Mouse (Mus musculus): ENCODE measurements around the gene Gsk3b.
"Not testable (repeated sequence)": the region's sequence is repeated elsewhere in the genome, so short reads cannot be mapped to it uniquely, and the experiment has no call there.

Gsk3b gene

DNA sequence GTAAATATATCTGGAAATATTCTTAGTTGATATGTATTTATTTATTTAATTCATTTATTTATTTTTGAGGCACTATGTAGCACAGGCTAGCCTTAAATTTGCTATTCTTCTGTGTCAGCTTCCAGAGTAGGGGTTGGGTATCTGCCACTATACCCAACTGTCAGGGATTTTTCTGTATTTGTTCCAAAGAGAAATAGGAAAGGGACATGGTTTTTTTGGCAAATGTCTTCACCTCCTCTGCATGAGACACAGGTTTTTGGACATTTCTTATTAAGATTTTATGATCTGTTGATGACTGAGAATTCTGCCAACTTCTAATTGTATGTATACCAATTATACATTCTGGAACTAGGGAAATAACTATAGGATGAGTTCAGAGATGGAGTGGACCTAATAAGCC is 10.5 kb downstream of the Gsk3b start:
- no peak for DNase-seq (ENCODE audit: low read depth in 2 of 2, low spot score in 2 of 2)

DNA sequence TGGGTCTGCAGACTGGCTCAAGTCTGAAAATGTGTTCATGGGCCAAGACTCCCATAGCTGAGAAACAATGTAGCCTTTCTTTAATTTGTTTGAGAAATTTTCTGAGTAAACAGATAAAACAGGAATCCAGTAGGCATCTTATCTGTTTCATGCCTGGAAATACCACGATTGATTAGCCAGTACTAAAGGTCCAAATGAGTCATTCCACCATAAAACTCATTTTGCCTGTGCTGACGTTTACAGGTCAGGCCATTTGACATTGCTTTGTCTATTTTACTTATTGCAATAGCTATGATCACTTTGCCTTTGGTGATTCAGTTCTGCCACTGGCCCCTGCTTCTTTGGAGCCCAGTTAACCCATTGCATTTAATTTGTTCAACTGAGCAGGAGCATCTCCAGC is 11.8 kb downstream of the Gsk3b start:
- no peak for DNase-seq (ENCODE audit: low read depth in 2 of 2, low spot score in 2 of 2)

DNA sequence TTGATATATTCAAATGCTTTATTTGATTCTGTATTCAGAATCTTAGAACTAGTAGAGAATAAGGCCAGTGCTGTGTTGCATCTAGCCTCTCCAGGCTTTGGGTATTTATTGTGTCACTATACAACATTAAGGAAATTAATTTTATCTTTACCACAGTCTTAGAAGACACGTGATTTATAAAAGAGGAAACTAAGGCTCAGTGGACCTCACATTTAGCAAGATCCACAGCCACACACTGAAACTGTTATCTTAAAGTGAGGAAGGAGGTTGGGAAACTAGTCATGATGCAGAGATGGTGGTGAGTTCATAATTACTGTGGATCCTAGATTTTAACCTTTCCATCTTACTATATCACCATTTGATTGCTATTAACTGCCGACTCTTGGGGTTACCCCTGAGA is 16.7 kb downstream of the Gsk3b start:
- DNase-seq (ENCODE audit: low read depth in 2 of 2, low spot score in 2 of 2): no peak

DNA sequence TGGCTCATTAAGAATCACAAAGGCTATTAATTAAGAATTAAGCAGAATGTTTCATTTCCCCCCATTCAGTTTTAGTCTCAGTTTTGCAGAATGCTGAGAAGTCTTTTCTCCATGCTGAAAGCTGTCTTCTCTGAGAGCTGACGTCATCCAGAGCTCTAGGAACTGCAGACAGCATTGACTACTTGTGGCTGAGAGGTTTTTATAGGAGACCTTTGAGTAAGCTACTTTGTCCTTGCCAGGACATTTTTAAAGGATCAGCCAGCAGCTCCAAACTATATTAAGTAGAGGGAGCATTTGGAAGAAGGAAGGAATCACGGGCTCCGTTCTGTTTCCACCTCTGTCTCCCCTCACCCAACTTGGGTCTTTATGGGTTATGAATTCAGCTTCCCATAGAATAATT is 17.7 kb downstream of the Gsk3b start:
- DNase-seq (ENCODE audit: low read depth in 2 of 2, low spot score in 2 of 2): no peak

DNA sequence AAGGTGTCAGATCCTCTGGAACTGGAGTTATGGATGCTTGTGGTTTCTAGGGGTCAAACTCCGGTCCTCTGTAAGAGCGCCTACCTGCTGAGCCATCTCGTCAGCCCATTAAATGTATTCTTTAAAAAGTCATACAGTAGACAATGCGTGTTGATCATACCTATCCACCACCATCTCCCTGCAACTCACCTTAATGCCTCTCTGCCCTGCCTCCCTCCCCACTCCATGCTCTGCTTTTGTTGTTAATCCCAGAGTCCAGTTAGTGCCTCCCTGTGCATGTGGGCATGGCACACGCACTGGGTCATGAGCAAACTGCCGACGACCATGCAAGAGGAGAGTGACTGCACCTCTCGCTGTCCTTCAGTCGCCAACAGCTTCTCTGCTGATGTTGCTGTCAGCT is 21.2 kb downstream of the Gsk3b start:
- no peak for DNase-seq (ENCODE audit: low read depth in 2 of 2, low spot score in 2 of 2)

DNA sequence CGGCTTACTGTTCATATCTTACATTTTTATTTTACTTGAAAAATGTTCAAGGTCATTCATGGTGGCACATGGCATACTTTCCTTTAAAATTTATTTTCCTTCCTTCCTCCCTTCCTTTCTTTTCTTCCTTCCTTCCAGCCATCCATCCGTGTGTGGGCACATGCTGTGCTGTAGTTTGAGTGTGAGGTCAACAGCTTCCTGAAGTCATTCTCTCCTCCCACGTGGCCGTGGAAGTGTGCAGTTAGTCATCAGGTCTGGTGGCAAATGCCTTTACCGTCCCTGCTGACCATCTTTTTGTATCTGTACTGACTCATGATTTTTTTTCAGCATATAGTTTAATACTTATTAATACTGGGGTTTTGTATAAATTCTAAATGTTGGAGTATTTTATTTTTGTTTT is 21.8 kb downstream of the Gsk3b start:
- DNase-seq (ENCODE audit: low read depth in 2 of 2, low spot score in 2 of 2): no peak

DNA sequence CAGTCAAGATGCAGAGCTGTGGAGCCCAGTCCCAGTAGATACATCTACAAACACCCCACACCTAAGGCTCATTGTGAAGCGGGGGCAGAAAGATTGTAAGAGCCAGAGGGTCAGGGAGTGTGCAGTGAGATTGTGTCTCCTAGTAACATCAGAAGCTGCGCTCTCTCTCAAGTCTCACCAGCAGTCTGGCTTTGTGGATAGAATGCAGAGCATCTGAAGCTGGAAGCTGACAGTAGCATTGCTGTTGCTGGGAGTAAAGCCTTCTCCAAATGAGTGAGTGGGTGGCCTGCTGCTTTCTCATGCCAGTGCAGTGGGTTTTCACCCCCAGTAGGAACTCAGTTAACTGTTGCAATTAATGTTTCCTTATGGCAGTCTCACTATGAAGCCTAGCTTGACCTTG is 25.3 kb downstream of the Gsk3b start:
- no peak for DNase-seq (ENCODE audit: low read depth in 2 of 2, low spot score in 2 of 2)

DNA sequence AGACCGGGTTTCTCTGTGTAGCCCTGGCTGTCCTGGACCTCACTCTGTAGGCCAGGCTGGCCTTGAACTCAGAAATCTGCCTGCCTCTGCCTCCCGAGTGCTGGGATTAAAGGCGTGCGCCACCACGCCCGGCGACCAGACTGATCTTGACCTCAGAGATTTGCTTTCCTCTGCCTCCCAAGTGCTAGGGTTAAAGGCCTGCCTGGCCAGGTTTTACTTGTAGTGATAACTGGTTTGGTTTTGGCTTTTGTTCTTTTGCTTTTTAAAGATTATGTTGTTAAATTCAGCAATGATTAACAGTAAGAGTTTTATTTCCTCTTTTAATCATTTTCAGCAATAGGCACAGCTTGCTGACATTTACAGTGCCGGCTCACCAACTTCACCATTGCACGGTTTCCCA is 29.1 kb downstream of the Gsk3b start:
- not testable (repeated sequence) for DNase-seq (ENCODE audit: low read depth in 2 of 2, low spot score in 2 of 2)

DNA sequence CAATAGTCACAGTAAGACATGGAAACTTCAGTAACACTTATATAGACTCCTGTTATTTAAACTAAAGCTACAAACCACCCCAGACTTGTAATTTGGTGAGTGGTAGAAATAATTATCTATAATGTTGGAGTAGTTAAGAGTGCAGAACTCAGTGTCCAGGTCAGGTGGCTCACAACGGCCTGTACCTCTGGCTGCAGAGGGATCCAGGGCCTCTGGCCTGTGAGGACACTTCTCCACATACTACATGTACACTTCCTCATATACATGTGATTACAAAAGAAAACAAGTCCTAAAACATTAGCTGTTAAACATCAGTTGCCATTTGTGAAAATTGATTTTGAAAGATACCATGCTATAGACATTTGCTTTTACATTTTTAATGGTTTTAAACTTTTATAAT is 29.9 kb downstream of the Gsk3b start:
- no peak for DNase-seq (ENCODE audit: low read depth in 2 of 2, low spot score in 2 of 2)

DNA sequence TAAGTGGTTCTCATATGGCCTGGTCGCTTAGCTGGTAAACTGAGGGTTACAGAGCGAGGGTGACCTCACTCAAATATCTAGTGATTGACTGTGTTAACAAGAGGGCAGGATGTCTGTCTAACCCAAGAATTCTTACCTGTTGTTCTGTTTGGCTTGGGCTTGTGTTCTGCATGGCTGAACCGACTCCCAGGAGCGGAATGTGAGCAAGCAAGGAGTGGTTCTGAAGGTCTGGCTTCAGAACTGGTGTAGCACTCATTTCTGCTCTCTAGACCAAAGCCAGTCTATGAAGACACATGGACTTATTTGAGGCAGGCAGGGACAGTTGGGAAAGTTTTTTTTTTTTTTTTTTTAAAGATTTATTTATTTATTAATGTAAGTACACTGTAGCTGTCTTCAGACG is 30.5 kb downstream of the Gsk3b start:
- DNase-seq (ENCODE audit: low read depth in 2 of 2, low spot score in 2 of 2): no peak

DNA sequence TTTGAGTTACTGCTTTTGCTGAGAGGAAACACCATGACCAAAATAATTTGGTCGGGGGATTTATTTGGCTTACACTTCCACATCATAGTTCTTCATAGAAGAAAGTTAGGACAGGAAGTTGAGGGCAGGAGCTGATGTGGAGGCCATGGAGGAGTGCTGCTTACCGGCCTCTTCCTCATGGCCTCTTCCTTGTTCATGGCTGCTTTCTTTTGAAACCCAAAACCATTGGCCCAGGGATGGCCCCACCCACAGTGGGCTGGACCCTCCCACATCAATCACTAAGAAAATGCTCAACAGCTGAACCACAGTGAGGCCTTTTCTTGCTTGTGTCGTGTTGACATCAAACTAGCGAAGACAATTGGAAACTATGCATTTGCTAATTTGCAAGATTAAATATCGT is 40.4 kb downstream of the Gsk3b start:
- DNase-seq (ENCODE audit: low read depth in 2 of 2, low spot score in 2 of 2): peak in 1 of 2 experiments; percentile 11

DNA sequence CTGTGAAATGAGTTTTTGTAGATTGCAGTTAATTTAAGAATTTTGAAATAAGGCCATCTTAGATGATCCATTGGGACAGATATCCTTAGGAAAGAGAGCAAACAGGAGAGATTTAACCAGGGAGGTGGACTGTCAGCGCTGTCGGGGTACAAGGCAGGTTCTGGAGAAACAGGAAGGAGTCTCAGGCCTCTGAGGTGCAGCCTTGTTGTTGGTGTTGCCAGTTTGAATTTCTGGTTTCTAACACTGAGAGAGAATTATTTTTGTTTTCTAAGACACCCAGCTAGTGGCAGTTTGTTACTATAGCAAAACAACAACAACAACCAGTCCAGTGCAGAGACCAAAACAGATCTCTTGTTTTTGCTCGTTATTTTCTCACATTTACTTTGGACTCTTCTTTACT is 42.2 kb downstream of the Gsk3b start:
- no peak for DNase-seq (ENCODE audit: low read depth in 2 of 2, low spot score in 2 of 2)

DNA sequence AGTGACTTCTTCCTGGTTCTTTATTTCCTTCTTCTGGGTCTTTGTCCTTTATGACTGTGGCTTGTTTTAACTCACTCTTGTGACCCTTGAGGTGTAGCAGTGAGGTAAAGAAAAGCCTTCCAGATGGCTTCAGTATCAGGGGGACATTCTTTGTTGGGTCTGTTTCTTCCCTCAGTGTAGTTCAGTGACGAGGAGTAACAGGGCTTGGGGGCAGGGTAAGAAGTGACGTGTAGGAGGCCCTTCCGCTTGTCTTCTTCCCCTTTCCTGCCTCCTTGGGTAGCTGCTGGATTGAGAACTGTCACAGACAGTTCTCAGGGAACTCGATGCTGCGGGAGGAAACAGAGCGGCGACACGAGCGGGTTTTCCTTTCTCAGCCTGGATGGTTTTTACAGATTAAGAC is 43.0 kb downstream of the Gsk3b start:
- peak; percentile 44 to 55 for DNase-seq (ENCODE audit: low read depth in 2 of 2, low spot score in 2 of 2)

DNA sequence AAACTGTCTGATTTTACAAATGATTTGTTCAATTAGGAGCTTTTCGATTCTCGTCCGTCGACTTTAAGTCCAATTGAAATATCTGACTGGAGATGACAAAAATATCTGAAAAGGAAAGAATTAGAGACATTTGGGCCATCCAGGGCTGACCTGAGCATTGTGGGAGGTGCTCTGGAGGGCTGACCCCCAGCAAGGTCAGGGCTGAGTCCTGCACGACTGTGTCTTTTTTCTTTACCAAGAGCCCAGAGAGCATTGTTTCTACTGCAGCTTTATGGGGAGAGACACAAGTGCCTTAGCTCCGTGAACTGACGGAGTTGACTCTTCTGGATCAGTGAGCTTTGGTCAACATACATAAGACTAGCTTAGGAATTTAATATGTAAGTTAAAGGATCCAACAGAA is 43.4 kb downstream of the Gsk3b start:
- DNase-seq (ENCODE audit: low read depth in 2 of 2, low spot score in 2 of 2): no peak

DNA sequence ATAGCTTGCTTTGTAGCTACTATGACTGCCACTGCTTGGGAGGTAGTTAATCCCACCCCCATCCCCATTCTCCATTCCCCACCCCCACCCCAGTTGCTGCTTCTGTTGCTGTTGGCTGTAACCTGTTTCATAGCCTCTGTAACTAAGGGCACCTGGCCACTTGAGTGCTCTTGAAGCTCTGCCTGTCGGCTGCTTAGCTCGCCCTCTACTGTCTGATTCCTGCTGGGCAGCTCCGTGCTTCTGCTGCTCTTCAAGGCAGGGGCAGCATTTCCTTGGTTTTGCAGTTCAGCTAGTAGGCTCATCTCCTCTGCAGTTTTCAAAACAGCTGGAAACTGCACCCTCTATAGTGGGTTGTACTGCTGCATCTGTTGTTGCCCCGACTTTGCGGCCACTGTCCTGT is 48.5 kb downstream of the Gsk3b start:
- peak; percentile 20 to 22 for DNase-seq (ENCODE audit: low read depth in 2 of 2, low spot score in 2 of 2)

DNA sequence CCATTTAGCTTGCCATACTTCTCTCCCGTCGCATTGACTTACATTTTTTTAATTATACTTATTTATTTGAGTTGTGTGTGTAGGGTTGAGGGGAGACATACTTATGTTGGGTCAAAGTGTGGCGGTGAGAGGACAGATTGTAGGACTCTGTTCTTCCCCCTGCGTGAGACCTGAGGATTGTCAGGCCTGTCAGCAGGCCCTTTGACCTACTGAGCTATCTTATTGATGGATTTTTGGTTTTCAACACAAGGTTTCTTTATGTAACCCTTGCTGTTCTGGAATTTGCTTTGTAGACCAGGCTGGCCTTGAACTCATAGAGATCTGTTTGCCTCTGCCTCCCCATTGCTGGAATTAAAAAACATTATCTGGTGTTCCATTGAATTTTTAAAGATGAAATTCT is 56.1 kb downstream of the Gsk3b start:
- DNase-seq (ENCODE audit: low read depth in 2 of 2, low spot score in 2 of 2): no peak

DNA sequence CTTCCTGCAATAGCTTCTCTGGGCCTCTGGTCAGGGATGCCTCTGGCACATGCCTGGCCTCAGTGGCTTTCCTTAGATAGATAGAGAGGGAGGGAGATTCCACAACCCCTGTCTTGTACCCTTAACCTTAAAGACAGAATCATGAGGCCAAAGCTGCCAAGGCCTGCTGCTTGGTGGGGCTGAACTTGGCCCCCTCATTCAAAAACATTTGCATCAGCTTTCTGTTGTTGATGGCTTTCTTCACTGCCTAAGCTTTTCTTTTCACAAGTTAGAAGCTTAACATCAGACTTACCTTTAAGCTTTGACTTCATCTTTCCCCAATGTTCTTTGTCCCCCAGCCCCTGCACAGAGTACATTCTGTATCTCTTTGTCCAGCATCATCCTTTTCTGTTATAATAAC is 61.8 kb downstream of the Gsk3b start:
- no peak for DNase-seq (ENCODE audit: low read depth in 2 of 2, low spot score in 2 of 2)

DNA sequence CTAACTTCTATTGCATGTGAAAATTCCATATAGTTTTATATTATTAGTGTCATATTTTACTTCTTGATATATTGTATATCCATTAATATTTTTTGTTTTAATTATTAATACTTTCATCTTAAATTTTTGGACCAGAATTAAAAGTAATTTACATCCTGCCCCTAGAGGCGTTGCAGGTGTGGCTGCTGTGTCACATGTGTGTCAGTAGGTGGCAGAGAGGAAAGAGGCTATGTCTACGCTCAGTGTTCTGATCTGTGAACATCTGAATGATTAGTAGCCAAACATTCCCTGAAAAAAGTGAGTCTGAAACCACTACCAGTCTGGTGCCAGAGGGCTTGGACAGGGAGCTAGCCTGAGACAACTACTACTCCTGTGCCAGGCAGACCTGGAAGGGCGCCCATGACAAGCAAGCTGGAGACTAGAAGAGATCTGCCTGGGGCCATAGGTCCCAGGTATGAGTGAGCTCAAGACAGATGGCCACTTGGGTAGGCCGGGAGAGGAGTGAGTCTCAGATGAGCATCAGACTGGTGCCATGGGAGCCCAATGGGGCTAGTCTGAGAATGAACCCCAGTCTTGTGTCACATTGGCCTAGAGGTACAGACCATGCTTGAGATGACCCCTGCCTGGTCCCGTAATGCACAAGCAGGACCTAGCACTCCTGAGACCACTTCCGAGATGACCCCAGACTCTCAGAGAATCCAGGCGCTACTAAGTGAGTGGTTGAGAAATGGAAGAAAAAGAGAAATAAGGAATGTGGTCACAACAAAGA is 69.2 kb downstream of the Gsk3b start:
- no peak for DNase-seq (ENCODE audit: low read depth in 2 of 2, low spot score in 2 of 2)

DNA sequence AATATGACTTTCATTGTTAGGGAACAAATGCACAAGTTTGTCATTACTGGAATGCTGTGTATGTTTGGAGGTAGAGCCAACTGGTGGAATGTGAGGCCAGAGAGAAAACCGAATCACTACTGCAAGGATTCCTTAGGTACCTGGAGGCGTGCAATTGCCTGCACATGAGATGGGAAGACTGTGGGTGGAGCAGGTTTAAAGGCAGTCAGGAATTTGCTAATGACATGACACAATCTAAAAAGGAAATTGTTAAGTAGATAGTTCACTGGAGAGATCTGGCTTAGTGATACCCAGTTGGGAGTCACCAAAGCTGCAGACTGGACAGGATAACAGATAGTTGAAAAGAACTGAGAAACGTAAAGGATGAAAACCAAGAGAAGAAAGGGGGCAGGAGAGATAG is 73.2 kb downstream of the Gsk3b start:
- no peak for DNase-seq (ENCODE audit: low read depth in 2 of 2, low spot score in 2 of 2)

DNA sequence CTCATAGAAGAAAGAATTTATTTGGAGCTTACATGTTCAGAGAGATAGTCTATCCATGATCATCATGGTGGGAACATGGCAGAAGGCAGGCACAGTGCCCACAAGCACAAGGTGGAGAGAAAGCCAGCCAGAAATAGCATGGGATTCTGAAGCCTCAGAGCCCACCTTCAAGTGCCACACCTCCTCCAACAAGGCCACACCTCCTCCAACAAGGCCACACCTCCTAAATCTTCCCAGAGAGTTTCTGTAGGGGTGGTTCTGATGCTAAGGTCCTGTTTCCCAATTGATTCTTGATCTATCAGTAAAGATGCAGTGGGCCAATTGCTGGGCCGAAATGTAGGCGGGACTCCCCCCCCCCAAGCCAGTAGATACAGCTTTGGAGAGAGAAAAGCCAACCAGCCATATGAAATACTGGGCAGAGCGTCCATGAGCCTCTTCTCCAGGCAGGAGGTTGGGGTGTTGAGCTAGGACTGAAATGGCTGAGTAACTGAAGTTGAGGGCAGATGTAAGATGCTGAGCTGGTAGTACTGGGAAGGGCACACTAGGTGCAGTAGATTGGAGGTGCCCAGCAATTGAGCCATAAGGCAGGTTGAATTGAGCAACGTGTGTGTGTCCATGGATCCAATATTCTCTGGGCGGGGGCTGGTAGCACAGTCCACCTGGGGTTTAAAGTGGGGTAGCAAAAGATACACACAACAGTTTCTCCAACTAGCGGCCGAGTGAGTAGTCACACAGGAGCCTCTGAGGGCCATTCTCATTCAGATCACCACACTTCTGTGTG is 76.2 kb downstream of the Gsk3b start:
- DNase-seq (ENCODE audit: low read depth in 2 of 2, low spot score in 2 of 2): no peak

DNA sequence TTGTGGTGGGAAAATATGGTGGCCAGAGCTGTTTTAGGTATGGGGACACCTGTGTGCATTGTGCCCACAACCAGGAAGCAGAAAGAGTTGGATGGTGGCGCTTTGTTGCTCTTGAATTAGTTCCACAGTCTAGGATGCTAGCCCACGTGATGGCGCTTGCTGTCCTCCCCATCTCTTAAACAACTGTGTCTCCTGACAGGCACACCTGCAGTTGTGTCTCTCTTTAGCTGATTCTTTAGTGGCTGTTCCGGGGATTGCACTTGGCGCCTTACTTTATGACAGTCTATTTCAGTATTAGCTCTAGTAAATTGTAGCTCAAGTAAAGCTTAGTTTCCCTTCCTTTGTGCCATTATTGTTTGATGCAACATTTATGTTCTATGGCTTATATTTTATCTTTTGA is 80.2 kb downstream of the Gsk3b start:
- no peak for DNase-seq (ENCODE audit: low read depth in 2 of 2, low spot score in 2 of 2)

DNA sequence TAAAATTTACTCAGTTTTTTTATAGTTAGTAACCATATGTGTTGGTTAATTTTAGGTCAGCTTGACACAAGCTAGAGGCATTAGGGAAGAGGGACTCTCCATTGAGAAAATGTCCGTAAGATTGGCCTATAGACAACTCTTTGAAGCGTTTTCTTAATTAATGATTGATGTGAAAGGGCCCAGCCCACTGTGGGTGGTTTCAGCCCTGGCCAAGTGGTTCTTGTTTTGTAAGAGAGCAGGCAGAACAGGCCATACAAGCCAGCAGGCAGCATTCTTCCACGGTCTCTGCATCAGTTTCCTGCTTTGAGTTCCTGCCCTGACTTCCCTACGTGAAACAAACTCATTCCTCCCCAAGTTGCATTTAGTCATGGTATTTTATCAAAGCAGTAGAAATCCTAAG is 90.3 kb downstream of the Gsk3b start:
- DNase-seq (ENCODE audit: low read depth in 2 of 2, low spot score in 2 of 2): no peak

DNA sequence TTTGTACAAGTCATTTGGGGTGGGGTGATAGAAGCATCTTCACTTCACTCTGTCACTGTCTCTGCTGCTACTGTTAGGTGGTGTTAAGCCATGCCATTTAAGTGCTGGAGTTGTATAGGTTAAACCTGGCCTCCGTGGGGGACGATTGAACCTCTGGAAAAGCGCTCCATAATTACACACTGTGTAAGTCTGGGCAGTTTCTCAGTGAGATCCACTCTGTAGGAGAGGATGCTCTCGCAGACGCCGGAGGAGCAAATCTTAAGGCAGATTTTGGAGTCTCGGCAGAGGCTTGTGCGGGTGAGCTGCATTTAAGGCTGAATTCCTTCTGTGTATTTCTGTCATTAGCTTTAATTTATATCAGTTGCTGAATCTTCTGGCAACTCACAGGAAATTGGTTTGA is 92.6 kb downstream of the Gsk3b start:
- DNase-seq (ENCODE audit: low read depth in 2 of 2, low spot score in 2 of 2): no peak
